Mouse (Mus musculus) E14TG2a.4 (cell line): ENCODE measurements around the gene C1qtnf5.
A peak's percentile ranks its signal among the peaks of the same experiment; 100 is the strongest.

ENCODE experiments used
- H3K27me3 ChIP-seq: 2 replicates; pipeline ENCODE4 v1.6.1; 2014; ENCODE audit warnings: low read length, control low read depth; ENCODE audit not compliant: insufficient read depth
- H3K36me3 ChIP-seq: 2 replicates; pipeline ENCODE4 v1.6.1; 2014; ENCODE audit warnings: low read length, control low read depth; ENCODE audit not compliant: insufficient read depth
- H3K4me1 ChIP-seq: replicated peaks from 2 replicates; pipeline ENCODE4 v1.6.1; 2014; ENCODE audit warnings: low read depth, low read length, control low read depth
- H3K4me3 ChIP-seq: replicated peaks from 2 replicates; pipeline ENCODE4 v1.5.1; 2014; ENCODE audit warnings: mild to moderate bottlenecking, low read length
- H3K9me3 ChIP-seq: 2 replicates; pipeline ENCODE4 v1.6.1; 2014; ENCODE audit warnings: low read length, control low read depth
- CTCF ChIP-seq: conservative IDR thresholded peaks from 2 replicates; pipeline ENCODE4 v1.5.1; 2014; ENCODE audit warnings: low read length
- NANOG ChIP-seq: IDR thresholded peaks from 2 replicates; pipeline ENCODE4 v1.6.1; 2014; ENCODE audit warnings: borderline replicate concordance, low read length, mixed read lengths
- POU5F1 ChIP-seq: IDR thresholded peaks from 2 replicates; pipeline ENCODE4 v1.6.1; 2014; ENCODE audit warnings: low read length, borderline replicate concordance

C1qtnf5 gene

GRCm38 (mm10) chr9:44083392-44084121 is 23.5 kb upstream of the C1qtnf5 start:
- Histone ChIP-seq H3K9me3 (no peaks in the 10 kb centered on the region), H3K4me3 (peak overlapping the region; percentile 85), H3K27me3 (peaks cover 90% of the 10 kb centered on the region), H3K4me1 (peaks cover 59% of the 10 kb centered on the region), H3K36me3 (no peaks in the 10 kb centered on the region)
- TF ChIP-seq CTCF (no peak), POU5F1 (no peak), NANOG (no peak)

- Histone ChIP-seq H3K9me3 (no peaks in the 10 kb centered on the region), H3K4me1 (peaks cover 60% of the 10 kb centered on the region), H3K27me3 (peaks cover 93% of the 10 kb centered on the region), H3K4me3 (peak overlapping the region; percentile 85), H3K36me3 (no peaks in the 10 kb centered on the region)
- no peak for TF ChIP-seq POU5F1
- TF ChIP-seq NANOG = no peak
- no peak for TF ChIP-seq CTCF
These were observed 22.8 kb upstream of the C1qtnf5 start for GRCm38 (mm10) chr9:44084236-44084635.

- Histone ChIP-seq H3K27me3 (peaks cover 90% of the 10 kb centered on the region), H3K4me1 (peaks cover 60% of the 10 kb centered on the region), H3K4me3 (peak overlapping the region; percentile 85), H3K36me3 (no peaks in the 10 kb centered on the region), H3K9me3 (no peaks in the 10 kb centered on the region)
- TF ChIP-seq CTCF (no peak), NANOG (no peak), POU5F1 (no peak)
These were observed 22.3 kb upstream of the C1qtnf5 start for GRCm38 (mm10) chr9:44084659-44085229.

GRCm38 (mm10) chr9:44085276-44085675 is 21.8 kb upstream of the C1qtnf5 start:
- TF ChIP-seq CTCF = no peak
- TF ChIP-seq NANOG = no peak
- no peak for TF ChIP-seq POU5F1
- H3K9me3 ChIP-seq = no peaks in the 10 kb centered on the region
- H3K4me3 ChIP-seq = peak overlapping the region; percentile 85
- H3K4me1 ChIP-seq = peaks cover 65% of the 10 kb centered on the region
- H3K27me3 ChIP-seq = peaks cover 85% of the 10 kb centered on the region
- no peaks in the 10 kb centered on the region for H3K36me3 ChIP-seq

- peaks cover 79% of the 10 kb centered on the region for H3K27me3 ChIP-seq
- H3K4me3 ChIP-seq = no peak overlapping the region
- TF ChIP-seq POU5F1 (no peak), CTCF (no peak), NANOG (no peak)
- H3K9me3 ChIP-seq = no peaks in the 10 kb centered on the region
- H3K36me3 ChIP-seq = peaks cover 3% of the 10 kb centered on the region; the same call in 1 of the 2 replicates
- H3K4me1 ChIP-seq = peaks cover 71% of the 10 kb centered on the region
These were observed 21.0 kb upstream of the C1qtnf5 start for GRCm38 (mm10) chr9:44085741-44086665.

GRCm38 (mm10) chr9:44086960-44087359 is 20.1 kb upstream of the C1qtnf5 start:
- Histone ChIP-seq H3K4me3 (no peak overlapping the region), H3K4me1 (peaks cover 74% of the 10 kb centered on the region), H3K27me3 (peaks cover 70% of the 10 kb centered on the region), H3K36me3 (peaks cover 13% of the 10 kb centered on the region), H3K9me3 (no peaks in the 10 kb centered on the region)
- TF ChIP-seq NANOG = no peak
- no peak for TF ChIP-seq CTCF
- TF ChIP-seq POU5F1 = no peak

GRCm38 (mm10) chr9:44087761-44088455 is 19.1 kb upstream of the C1qtnf5 start:
- Histone ChIP-seq H3K27me3 (peaks cover 60% of the 10 kb centered on the region), H3K9me3 (no peaks in the 10 kb centered on the region), H3K36me3 (peaks cover 22% of the 10 kb centered on the region), H3K4me3 (no peak overlapping the region), H3K4me1 (peaks cover 78% of the 10 kb centered on the region)
- TF ChIP-seq CTCF (no peak), NANOG (no peak)
